Mouse (Mus musculus) stomach, embryonic 14.5 days (tissue): ENCODE data around the gene Smcr8. TPM values are rescaled to one million over a fixed set of nuclear protein-coding genes. Genes with fewer than 3 reads are reported as not detected.

ENCODE experiments used
- ATAC-seq: fragments of 200-750 bp; cut with Nextera tagmentation; 2 replicates; pipeline ENCODE4 v1.8.0; 2017; ENCODE audit warnings: low read depth, moderate TSS enrichment; ENCODE audit not compliant: insufficient number of reproducible peaks, insufficient read depth, low FRiP score
- H3K27ac ChIP-seq: fragments of 300-500 bp; sonication (generic); 2 replicates; pipeline ENCODE4 v1.5.1; 2014; ENCODE audit warnings: mild to moderate bottlenecking, low read length, moderate library complexity, mixed read lengths
- H3K27me3 ChIP-seq: fragments of 300-500 bp; sonication (generic); 2 replicates; pipeline ENCODE4 v1.6.1; 2014; ENCODE audit warnings: low read length, control low read depth, mixed read lengths; ENCODE audit not compliant: control insufficient read depth, insufficient read depth
- H3K36me3 ChIP-seq: fragments of 300-500 bp; sonication (generic); 2 replicates; pipeline ENCODE4 v1.6.1; 2014; ENCODE audit warnings: mild to moderate bottlenecking, control low read depth, low read length, moderate library complexity, mixed read lengths; ENCODE audit not compliant: control insufficient read depth, insufficient read depth
- H3K4me1 ChIP-seq: fragments of 300-500 bp; sonication (generic); 2 replicates; pipeline ENCODE4 v1.6.1; 2014; ENCODE audit warnings: low read length, control low read depth, mixed read lengths; ENCODE audit not compliant: control insufficient read depth, insufficient read depth
- H3K4me2 ChIP-seq: fragments of 300-500 bp; sonication (generic); replicated peaks from 2 replicates; pipeline ENCODE4 v1.6.1; 2014; ENCODE audit warnings: low read depth, low read length, control low read depth
- H3K4me3 ChIP-seq: fragments of 300-500 bp; sonication (generic); 2 replicates; pipeline ENCODE4 v1.5.1; 2014; ENCODE audit warnings: low read depth, low read length, control low read depth
- H3K9ac ChIP-seq: fragments of 300-500 bp; sonication (generic); replicated peaks from 2 replicates; pipeline ENCODE4 v1.6.1; 2014; ENCODE audit warnings: low read depth, mild to moderate bottlenecking, control low read depth, low read length, moderate library complexity, mixed read lengths
- H3K9me3 ChIP-seq: fragments of 300-500 bp; sonication (generic); 2 replicates; pipeline ENCODE4 v1.6.1; 2016; ENCODE audit warnings: low read depth, low read length, control low read depth; ENCODE audit not compliant: control insufficient read depth
- WGBS: fragments of 180-500 bp; shearing (Covaris S2); extraction: QIAGEN DNeasy Blood & Tissue Kit; methylation state at CpG from one replicate; pipeline ENCODE4 v1.1.7; 2014; 5-methylcytosine and 5-hydroxymethylcytosine counted together
- polyA plus RNA-seq: library from polyadenylated mRNA; unstranded; fragments of >200 nt; fragmentation: Nextera tagmentation; extraction: Ambion mirVana; gene quantifications from 2 replicates; pipeline ENCODE4 v1.2.1, GENCODE M21; 2014

The Smcr8 gene
- polyA plus RNA-seq, 1 experiment from 2014 or later, result 7.8 TPM

GRCm38 (mm10) chr11:60737450-60737849 is 39.9 kb upstream of the Smcr8 start:
- H3K27me3 ChIP-seq, result no peaks in the 10 kb centered on the region
- no peak overlapping the region for H3K9ac ChIP-seq
- no peak for ATAC-seq
- peaks cover 5% of the 10 kb centered on the region for H3K36me3 ChIP-seq
- no peak overlapping the region for H3K4me3 ChIP-seq
- H3K4me2 ChIP-seq, result no peak overlapping the region
- no peak overlapping the region for H3K27ac ChIP-seq
- no peaks in the 10 kb centered on the region for H3K9me3 ChIP-seq
- no peaks in the 10 kb centered on the region for H3K4me1 ChIP-seq

- peaks cover 21% of the 10 kb centered on the region for H3K36me3 ChIP-seq
- H3K4me3 ChIP-seq, result no peak overlapping the region
- H3K4me1 ChIP-seq, result no peaks in the 10 kb centered on the region
- H3K9ac ChIP-seq, result no peak overlapping the region
- H3K27me3 ChIP-seq, result no peaks in the 10 kb centered on the region
- 69% methylated on average over 3 of the region's 3 CpGs for WGBS
- no peak overlapping the region for H3K27ac ChIP-seq
- ATAC-seq, result no peak
- no peaks in the 10 kb centered on the region for H3K9me3 ChIP-seq
- H3K4me2 ChIP-seq, result no peak overlapping the region
Observed at GRCm38 (mm10) chr11:60740321-60740720, 37.0 kb upstream of the Smcr8 start.

- Histone ChIP-seq H3K9me3 (no peaks in the 10 kb centered on the region), H3K9ac (no peak overlapping the region), H3K27me3 (no peaks in the 10 kb centered on the region), H3K4me1 (no peaks in the 10 kb centered on the region), H3K36me3 (peaks cover 47% of the 10 kb centered on the region), H3K4me3 (no peak overlapping the region), H3K27ac (no peak overlapping the region), H3K4me2 (no peak overlapping the region)
- no peak for ATAC-seq
- WGBS, result 77% methylated on average over 7 of the region's 7 CpGs
Observed at GRCm38 (mm10) chr11:60755570-60755969, 21.8 kb upstream of the Smcr8 start.

GRCm38 (mm10) chr11:60761681-60762080 is 15.6 kb upstream of the Smcr8 start:
- Histone ChIP-seq H3K4me3 (no peak overlapping the region), H3K27me3 (no peaks in the 10 kb centered on the region), H3K4me1 (no peaks in the 10 kb centered on the region), H3K9me3 (no peaks in the 10 kb centered on the region), H3K36me3 (peaks cover 9% of the 10 kb centered on the region), H3K9ac (no peak overlapping the region), H3K27ac (no peak overlapping the region), H3K4me2 (no peak overlapping the region)
- 89% methylated on average over 3 of the region's 3 CpGs for WGBS
- no peak for ATAC-seq

- Histone ChIP-seq H3K9me3 (no peaks in the 10 kb centered on the region), H3K4me2 (no peak overlapping the region), H3K4me3 (no peak overlapping the region), H3K9ac (no peak overlapping the region), H3K36me3 (no peaks in the 10 kb centered on the region), H3K4me1 (no peaks in the 10 kb centered on the region), H3K27ac (no peak overlapping the region), H3K27me3 (no peaks in the 10 kb centered on the region)
- ATAC-seq, result no peak
- 80% methylated on average over 4 of the region's 4 CpGs for WGBS
Observed at GRCm38 (mm10) chr11:60766969-60767368, 10.4 kb upstream of the Smcr8 start.

- 81% methylated on average over 2 of the region's 2 CpGs for WGBS
- no peak overlapping the region for H3K4me2 ChIP-seq
- no peak overlapping the region for H3K4me3 ChIP-seq
- no peak for ATAC-seq
- no peaks in the 10 kb centered on the region for H3K9me3 ChIP-seq
- H3K27ac ChIP-seq, result no peak overlapping the region
- no peaks in the 10 kb centered on the region for H3K27me3 ChIP-seq
- H3K4me1 ChIP-seq, result no peaks in the 10 kb centered on the region
- H3K36me3 ChIP-seq, result no peaks in the 10 kb centered on the region
- H3K9ac ChIP-seq, result no peak overlapping the region
Observed at GRCm38 (mm10) chr11:60769322-60769721, 8.0 kb upstream of the Smcr8 start.

GRCm38 (mm10) chr11:60770776-60771175 is 6.5 kb upstream of the Smcr8 start:
- 88% methylated on average over 3 of the region's 3 CpGs for whole genome bisulfite sequencing
- Histone ChIP-seq H3K9ac (no peak overlapping the region), H3K9me3 (no peaks in the 10 kb centered on the region), H3K36me3 (no peaks in the 10 kb centered on the region), H3K4me2 (no peak overlapping the region), H3K4me3 (no peak overlapping the region), H3K27ac (no peak overlapping the region), H3K4me1 (peaks cover 6% of the 10 kb centered on the region), H3K27me3 (no peaks in the 10 kb centered on the region)
- ATAC-seq, result no peak

GRCm38 (mm10) chr11:60772161-60772560 is 5.2 kb upstream of the Smcr8 start:
- H3K9me3 ChIP-seq, result no peaks in the 10 kb centered on the region
- H3K4me3 ChIP-seq, result no peak overlapping the region
- no peak overlapping the region for H3K27ac ChIP-seq
- no peak overlapping the region for H3K4me2 ChIP-seq
- H3K36me3 ChIP-seq, result no peaks in the 10 kb centered on the region
- 81% methylated on average over 4 of the region's 4 CpGs for WGBS
- no peak for ATAC-seq
- no peak overlapping the region for H3K9ac ChIP-seq
- H3K4me1 ChIP-seq, result peaks cover 11% of the 10 kb centered on the region
- no peaks in the 10 kb centered on the region for H3K27me3 ChIP-seq

- H3K27ac ChIP-seq, result no peak overlapping the region
- H3K36me3 ChIP-seq, result no peaks in the 10 kb centered on the region
- H3K9me3 ChIP-seq, result no peaks in the 10 kb centered on the region
- no peak overlapping the region for H3K9ac ChIP-seq
- no peaks in the 10 kb centered on the region for H3K27me3 ChIP-seq
- H3K4me1 ChIP-seq, result peaks cover 25% of the 10 kb centered on the region
- H3K4me2 ChIP-seq, result no peak overlapping the region
- WGBS, result 87% methylated on average over 3 of the region's 3 CpGs
- no peak for ATAC-seq
- H3K4me3 ChIP-seq, result no peak overlapping the region
Observed at GRCm38 (mm10) chr11:60774158-60774689, 3.1 kb upstream of the Smcr8 start.
